Mouse (Mus musculus) intestine, postnatal 0 days (tissue): Measurements from ENCODE around the gene Pdcd4. TPM values are rescaled to one million over a fixed set of nuclear protein-coding genes. Genes with fewer than 3 reads are reported as not detected.

ENCODE experiments used
- ATAC-seq: fragments of 200-750 bp; cut with Nextera tagmentation; 2 replicates; pipeline ENCODE4 v1.8.0; 2017; ENCODE audit warnings: mild to moderate bottlenecking, moderate TSS enrichment, moderate library complexity
- H3K27ac ChIP-seq: fragments of 300-500 bp; sonication (generic); 2 replicates; pipeline ENCODE4 v1.5.1; 2014; ENCODE audit warnings: mild to moderate bottlenecking, low read depth, low read length, moderate library complexity
- H3K27me3 ChIP-seq: fragments of 300-500 bp; sonication (generic); replicated peaks from 2 replicates; pipeline ENCODE4 v1.6.1; 2014; ENCODE audit warnings: low read length, mixed read lengths; ENCODE audit not compliant: control insufficient read depth, insufficient read depth
- H3K36me3 ChIP-seq: fragments of 300-500 bp; sonication (generic); 2 replicates; pipeline ENCODE4 v1.6.1; 2014; ENCODE audit warnings: mild to moderate bottlenecking, moderate library complexity; ENCODE audit not compliant: control insufficient read depth, insufficient read depth
- H3K4me1 ChIP-seq: fragments of 300-500 bp; sonication (generic); replicated peaks from 2 replicates; pipeline ENCODE4 v1.6.1; 2014; ENCODE audit warnings: antibody characterized with exemption, low read length, mixed read lengths; ENCODE audit not compliant: control insufficient read depth, insufficient read depth
- H3K4me2 ChIP-seq: fragments of 300-500 bp; sonication (generic); replicated peaks from 2 replicates; pipeline ENCODE4 v1.6.1; 2014; ENCODE audit warnings: low read depth, mild to moderate bottlenecking, moderate library complexity
- H3K4me3 ChIP-seq: fragments of 300-500 bp; sonication (generic); 2 replicates; pipeline ENCODE4 v1.5.1; 2014; ENCODE audit warnings: low read depth, low read length
- H3K9ac ChIP-seq: fragments of 300-500 bp; sonication (generic); 2 replicates; pipeline ENCODE4 v1.6.1; 2014; ENCODE audit warnings: mild to moderate bottlenecking, low read depth, low read length
- H3K9me3 ChIP-seq: fragments of 300-500 bp; sonication (generic); 2 replicates; pipeline ENCODE4 v1.6.1; 2016; ENCODE audit warnings: mixed run types; ENCODE audit not compliant: control insufficient read depth
- CTCF ChIP-seq: sonication (generic); IDR thresholded peaks from 2 replicates; pipeline ENCODE4 v1.5.1; 2016; ENCODE audit warnings: low read depth, mild to moderate bottlenecking, control low read depth, antibody characterized with exemption, moderate library complexity
- WGBS: fragments of 180-500 bp; shearing (Covaris S2); extraction: QIAGEN DNeasy Blood & Tissue Kit; methylation state at CpG from one replicate; pipeline ENCODE4 v1.1.7; 2014; 5-methylcytosine and 5-hydroxymethylcytosine counted together
- polyA plus RNA-seq: library from polyadenylated mRNA; unstranded; fragments of >200 nt; fragmentation: Nextera tagmentation; extraction: Ambion mirVana; gene quantifications from 2 replicates; pipeline ENCODE4 v1.2.1, GENCODE M21; 2015

Gene Pdcd4
- polyA plus RNA-seq, 1 experiment from 2014 or later: 65.5 TPM

DNA sequence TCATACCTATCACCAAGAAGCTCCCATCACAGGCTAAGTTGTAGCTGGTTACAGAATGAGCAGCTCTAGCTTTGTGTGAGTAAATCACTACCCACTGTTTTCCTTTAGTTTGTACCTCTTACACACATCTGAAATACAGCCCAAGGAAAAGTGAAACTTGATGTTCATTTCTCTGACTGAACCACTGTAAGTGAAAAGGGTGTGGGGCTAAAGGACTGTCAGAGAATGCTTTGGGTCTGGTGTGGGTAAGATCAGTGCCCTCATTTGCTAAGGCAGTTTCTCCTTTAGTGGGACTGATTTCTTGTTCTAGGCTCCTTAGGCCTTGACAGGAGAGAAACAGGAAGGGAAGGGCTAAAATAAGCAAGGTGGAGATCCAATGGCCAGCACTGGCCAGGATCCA is 42.0 kb downstream of the Pdcd4 start:
- TF ChIP-seq CTCF: no peak
- Histone ChIP-seq H3K27ac (no peak overlapping the region), H3K9me3 (no peaks in the 10 kb centered on the region), H3K4me1 (no peaks in the 10 kb centered on the region), H3K9ac (no peak overlapping the region), H3K4me2 (no peak overlapping the region), H3K4me3 (no peak overlapping the region), H3K36me3 (peaks cover 29% of the 10 kb centered on the region; the same call in 1 of the 2 replicates), H3K27me3 (no peaks in the 10 kb centered on the region)
- no peak for ATAC-seq

DNA sequence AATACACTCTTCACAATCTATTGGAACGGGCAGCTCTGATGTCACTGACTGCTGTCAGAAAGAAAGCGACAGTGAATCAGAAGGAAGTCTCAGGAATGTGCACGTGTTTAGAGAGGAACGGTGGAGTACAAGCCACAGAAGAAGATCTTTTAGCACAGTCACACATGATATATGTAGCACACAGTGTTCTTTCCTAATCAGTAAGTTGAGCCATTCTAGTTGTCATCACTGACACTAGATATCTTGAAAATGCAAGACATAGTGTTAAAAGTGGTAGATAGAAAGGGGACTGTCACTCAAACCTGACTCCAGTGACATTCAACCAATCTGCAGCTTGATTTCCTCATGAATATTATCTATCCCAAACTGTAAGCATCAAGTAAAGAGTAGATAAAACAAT is 47.4 kb downstream of the Pdcd4 start:
- no peak for ATAC-seq
- no peak overlapping the region for H3K9ac ChIP-seq
- 76% methylated on average over 4 of the region's 4 CpGs for WGBS
- no peak overlapping the region for H3K4me2 ChIP-seq
- H3K36me3 ChIP-seq: peaks cover 11% of the 10 kb centered on the region; the same call in 1 of the 2 replicates
- H3K27ac ChIP-seq: no peak overlapping the region
- no peak for TF ChIP-seq CTCF
- no peak overlapping the region for H3K4me3 ChIP-seq
- peaks cover 3% of the 10 kb centered on the region; the same call in 1 of the 2 replicates for H3K4me1 ChIP-seq
- H3K27me3 ChIP-seq: no peaks in the 10 kb centered on the region
- no peaks in the 10 kb centered on the region for H3K9me3 ChIP-seq

GRCm38 (mm10) chr19:53941139-53941538 is 49.1 kb downstream of the Pdcd4 start:
- no peak overlapping the region for H3K27ac ChIP-seq
- peaks cover 3% of the 10 kb centered on the region; the same call in 1 of the 2 replicates for H3K4me1 ChIP-seq

GRCm38 (mm10) chr19:53942342-53942741 is 50.3 kb downstream of the Pdcd4 start:
- no peaks in the 10 kb centered on the region for H3K27me3 ChIP-seq
- H3K4me2 ChIP-seq: no peak overlapping the region
- H3K9ac ChIP-seq: 0 out of 2 replicates have a peak overlapping the region, but pooled peaks have one; percentile 7
- no peak overlapping the region for H3K27ac ChIP-seq
- H3K9me3 ChIP-seq: no peaks in the 10 kb centered on the region
- H3K4me1 ChIP-seq: peaks cover 3% of the 10 kb centered on the region; the same call in 1 of the 2 replicates
- 89% methylated on average over 2 of the region's 2 CpGs for WGBS
- no peak for TF ChIP-seq CTCF
- peaks cover 11% of the 10 kb centered on the region; the same call in 1 of the 2 replicates for H3K36me3 ChIP-seq
- no peak for ATAC-seq
- no peak overlapping the region for H3K4me3 ChIP-seq

More at GRCm38 (mm10) chr19:53941139-53941538, 49.1 kb downstream of the Pdcd4 start:
- Histone ChIP-seq H3K4me2 (no peak overlapping the region), H3K36me3 (peaks cover 11% of the 10 kb centered on the region; the same call in 1 of the 2 replicates), H3K9me3 (no peaks in the 10 kb centered on the region), H3K4me3 (no peak overlapping the region), H3K27me3 (no peaks in the 10 kb centered on the region), H3K9ac (no peak overlapping the region)
- no peak for ATAC-seq
- TF ChIP-seq CTCF: no peak
- WGBS: 52% methylated on average over 4 of the region's 4 CpGs

DNA sequence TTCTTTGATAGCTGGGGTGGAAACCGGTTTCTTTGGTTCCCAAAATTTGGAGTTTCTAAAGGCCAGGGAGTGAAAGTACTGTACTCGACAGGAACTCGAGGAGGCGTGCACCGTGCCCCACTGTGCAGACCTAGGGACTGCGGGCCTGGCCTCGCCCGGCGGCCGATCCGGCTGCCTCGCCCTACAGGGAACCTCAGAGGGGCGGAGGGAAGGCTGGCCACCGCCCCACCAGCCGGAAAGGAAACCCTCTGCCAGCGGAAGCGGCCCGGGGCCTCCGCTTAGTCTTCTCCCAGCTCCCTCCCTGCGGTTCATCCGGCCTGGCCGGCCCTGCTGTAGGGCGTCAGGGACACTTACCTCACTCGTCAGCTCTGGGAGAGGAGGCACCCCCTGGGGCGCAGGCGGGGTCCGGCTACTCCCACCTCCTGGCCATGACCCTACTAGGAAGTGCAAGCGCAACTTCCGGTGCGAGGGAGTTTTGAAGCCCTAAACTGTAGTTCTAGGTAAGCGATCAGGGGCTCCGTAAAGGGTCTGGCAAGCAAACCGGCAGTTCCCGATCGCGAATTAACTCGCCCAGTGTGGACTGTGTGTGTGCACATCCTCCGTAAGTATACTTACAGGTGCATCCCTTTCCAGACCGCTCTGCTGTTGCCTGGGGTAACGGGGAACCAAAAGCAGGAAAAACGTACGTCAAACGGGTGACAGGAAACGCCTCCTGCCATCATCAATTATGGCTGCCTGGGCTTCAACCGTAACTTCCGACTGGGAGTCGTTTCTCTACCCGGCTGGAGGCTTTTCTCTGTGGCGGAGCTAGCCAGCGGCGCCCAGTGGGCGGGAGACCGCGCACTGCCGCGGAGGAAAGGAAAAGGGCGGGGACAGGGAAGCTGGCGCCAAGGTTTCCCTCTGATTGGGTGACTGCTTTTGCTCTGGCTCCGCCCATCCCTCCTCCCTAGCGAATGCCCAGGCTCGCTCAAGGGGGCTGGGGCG is 52.1 kb downstream of the Pdcd4 start, which contains the start of the genes Shoc2 and Bbip1:
Gene Shoc2, plus strand, starts transcription at position 505 of the 984 bp plus-strand sequence.
Gene Bbip1, minus strand, starts transcription at position 826 of the 984 bp plus-strand sequence.
- peak; percentile 93 for ATAC-seq
- peak within 1 kb of the TSS; percentile 98 for H3K27ac ChIP-seq
- H3K4me1 ChIP-seq: peaks cover 3% of the 10 kb centered on the region; the same call in 1 of the 2 replicates
- peaks cover 4% of the 10 kb centered on the region; the same call in 1 of the 2 replicates for H3K36me3 ChIP-seq
- H3K9me3 ChIP-seq: no peaks in the 10 kb centered on the region
- TF ChIP-seq CTCF: peak; percentile 55
- WGBS: under 1% methylated on average over 60 of the region's 62 CpGs
- H3K4me3 ChIP-seq: peak within 1 kb of the TSS; percentile 94
- peak within 1 kb of the TSS; percentile 98 for H3K9ac ChIP-seq
- no peaks in the 10 kb centered on the region for H3K27me3 ChIP-seq
- peak within 1 kb of the TSS; percentile 80 for H3K4me2 ChIP-seq

- TF ChIP-seq CTCF: no peak
- Histone ChIP-seq H3K4me2 (peak overlapping the region; percentile 80), H3K27ac (peak overlapping the region; percentile 98), H3K4me1 (peaks cover 3% of the 10 kb centered on the region; the same call in 1 of the 2 replicates), H3K27me3 (no peaks in the 10 kb centered on the region), H3K4me3 (peak overlapping the region; percentile 94), H3K9me3 (no peaks in the 10 kb centered on the region), H3K9ac (peak overlapping the region; percentile 98), H3K36me3 (no peaks in the 10 kb centered on the region)
- ATAC-seq: no peak
- WGBS: under 1% methylated on average over 36 of the region's 47 CpGs
Observed at GRCm38 (mm10) chr19:53944786-53945169, 52.7 kb downstream of the Pdcd4 start.
